Mouse (Mus musculus) fat pad, adult 2 months (tissue): ENCODE results near the gene Muc3.

Source experiments
- DNase-seq: peaks from one replicate; pipeline ENCODE4 v3.0.0-alpha.2; 2011; ENCODE audit warnings: low read depth, low spot score; ENCODE audit errors: extremely low read depth

The Muc3 gene

DNA sequence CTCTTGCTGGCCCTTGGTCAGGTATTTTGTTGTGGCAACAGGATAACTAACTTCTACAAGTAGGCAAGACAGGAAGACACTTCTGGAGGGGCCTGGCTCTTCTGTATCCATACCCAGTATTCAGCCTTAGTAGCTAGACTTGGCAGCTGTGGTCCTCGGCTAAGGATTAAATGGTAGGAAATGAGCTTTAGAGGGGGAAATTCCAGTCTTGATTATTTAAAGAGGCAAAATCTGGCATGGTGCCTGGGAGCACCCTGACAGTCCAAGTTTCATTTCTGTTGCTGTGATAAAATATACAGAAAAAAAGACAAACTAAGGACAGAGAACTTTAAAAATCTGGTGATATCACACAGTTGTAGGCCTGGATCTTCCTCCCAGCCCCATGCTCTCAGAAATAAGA, 53.1 kb downstream of the Muc3 start:
- no peak for DNase-seq

DNA sequence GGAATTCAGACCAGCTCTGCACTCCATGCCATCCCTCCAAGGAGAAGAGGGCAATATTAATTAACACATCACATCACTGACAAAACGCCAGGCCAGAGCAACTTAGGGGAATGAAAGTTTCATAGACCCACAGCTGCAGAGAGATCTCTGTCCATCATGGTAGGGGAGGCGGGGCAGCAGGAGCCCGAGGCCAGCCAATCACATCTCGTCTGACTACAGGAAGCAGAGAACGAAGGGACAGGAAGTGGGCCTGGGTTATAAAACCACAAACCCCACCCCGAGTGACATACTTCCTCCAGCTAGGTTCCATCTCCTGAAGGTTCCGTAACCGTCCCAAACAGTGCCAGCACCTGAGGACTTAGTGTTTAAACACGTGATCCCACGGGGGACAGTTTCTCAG, 54.0 kb downstream of the Muc3 start:
- no peak for DNase-seq

DNA sequence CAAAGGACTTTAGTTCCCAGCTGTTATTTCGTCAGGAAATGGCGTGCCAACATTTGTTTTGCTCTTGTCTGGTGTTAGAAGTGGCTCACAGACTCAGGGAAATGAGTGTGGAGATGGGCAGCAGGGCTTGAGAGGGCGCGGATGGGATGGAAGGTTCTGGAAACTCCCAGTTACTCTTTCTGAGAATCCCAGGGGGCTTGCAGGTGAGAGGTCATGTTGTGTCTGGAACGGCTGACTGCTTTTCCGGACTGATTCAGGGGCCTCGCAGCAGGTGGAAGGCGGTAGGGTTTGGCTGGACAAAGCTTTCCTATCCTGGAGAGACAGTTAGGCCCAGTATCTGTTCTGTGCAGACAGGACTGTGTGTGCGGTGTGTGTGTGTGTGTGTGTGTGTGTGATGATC, 55.4 kb downstream of the Muc3 start:
- no peak for DNase-seq

DNA sequence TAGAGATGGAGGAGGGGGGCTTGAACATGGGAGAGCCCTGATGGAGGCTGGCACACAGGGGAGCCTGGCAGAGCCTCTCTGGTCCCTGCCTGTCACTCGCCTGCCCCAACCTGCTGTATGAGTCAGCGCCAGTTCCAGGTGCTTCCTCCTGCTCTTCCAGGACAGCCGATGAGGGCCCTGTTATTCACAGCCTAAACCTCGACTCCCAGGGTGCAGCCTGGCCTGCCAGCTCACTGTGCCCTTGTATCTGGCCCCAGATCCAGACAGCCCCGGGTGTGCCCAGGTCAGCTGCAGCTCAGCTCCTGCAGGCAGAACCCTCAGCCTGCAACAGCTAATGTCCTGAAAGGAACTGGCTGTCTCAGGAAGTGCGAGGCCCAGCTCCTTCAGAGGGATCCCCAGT, 57.6 kb downstream of the Muc3 start:
- no peak for DNase-seq

DNA sequence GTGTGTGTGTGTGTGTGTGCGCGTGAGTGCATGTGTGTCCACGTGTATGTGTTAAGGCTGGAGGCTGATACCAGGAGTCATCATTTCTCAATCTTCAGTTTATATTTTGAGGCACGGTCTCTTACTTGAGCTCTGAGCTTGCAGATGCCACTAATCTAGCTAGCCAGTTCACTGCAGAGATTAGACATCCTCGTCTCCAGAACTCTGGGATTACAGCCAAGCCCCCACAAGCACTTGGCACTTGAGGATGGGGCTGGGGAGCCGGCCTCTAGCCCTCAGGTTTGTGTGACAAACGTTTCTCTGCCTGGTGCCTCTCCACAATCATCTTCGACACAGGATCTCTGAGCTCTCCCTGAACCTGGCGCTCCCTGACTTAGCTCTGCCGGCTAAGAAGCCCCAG, 58.3 kb downstream of the Muc3 start:
- no peak for DNase-seq

DNA sequence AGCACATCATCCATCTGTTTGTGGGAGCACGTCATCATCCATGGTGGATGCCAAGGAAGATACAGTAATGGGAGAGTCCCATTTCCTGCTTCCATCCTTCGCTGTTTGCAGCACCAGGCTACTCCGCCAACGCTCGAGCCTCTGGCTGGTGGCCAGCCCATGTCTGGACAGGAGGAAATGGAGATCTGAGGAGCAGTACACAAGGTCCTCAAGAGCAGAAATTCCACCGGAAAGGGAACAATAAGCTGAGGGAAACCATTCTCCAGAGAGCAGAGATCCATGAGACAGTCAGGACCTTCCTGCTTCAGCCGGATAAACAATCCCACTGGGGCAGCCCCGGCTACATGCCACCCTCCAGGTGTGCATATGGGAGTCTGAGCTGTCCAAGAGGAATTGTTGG, 61.7 kb downstream of the Muc3 start:
- DNase-seq: no peak

DNA sequence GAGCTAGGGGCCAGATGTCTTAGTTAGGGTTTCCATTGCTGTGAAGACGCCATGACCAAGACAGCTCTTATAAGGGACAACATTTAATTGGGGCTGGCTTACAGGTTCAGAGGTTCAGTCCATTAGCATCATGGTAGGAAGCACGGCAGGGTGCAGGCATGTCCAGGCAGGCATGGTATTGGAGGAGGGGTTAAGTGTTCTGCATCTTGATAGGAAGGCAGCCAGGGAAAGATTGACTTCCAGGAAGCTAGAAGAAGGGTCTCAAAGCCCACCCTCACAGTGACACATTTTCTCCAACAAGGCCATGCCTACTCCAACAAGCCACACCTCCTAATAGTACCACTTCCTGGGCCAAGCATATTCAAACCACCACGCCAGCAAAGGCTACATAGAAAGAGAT, 63.4 kb downstream of the Muc3 start:
- no peak for DNase-seq

DNA sequence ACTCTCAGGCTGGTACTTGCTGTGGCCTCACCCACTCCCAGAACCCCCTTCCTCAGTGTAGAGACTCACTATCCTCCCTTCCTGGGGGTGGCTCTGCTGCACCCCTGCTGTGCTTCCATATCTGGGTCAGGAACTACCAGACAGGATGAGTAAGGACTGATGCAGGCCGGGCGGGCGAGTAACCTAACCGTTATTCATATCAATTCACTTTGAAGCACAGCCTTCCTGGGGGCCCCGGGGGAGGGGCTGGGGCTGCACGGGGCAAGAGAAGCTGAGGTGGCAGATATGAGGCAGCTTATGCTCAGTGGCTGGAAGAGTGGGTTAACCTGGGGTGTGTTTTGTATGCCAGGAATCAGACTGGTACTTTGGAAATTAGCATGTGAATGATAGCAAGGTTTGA, 64.1 kb downstream of the Muc3 start:
- DNase-seq: no peak
